Mouse (Mus musculus) thymus, adult 2 months (tissue): Measurements from ENCODE around the gene Yap1.

Experiments used
- CTCF ChIP-seq: fragments of 200-500 bp; IDR thresholded peaks from 2 replicates; pipeline ENCODE4 v1.5.1; 2012; ENCODE audit warnings: mild to moderate bottlenecking, control low read depth, low read length, moderate library complexity, borderline replicate concordance; ENCODE audit not compliant: control insufficient read depth, poor library complexity, insufficient read depth; ENCODE audit errors: extremely low read depth
- POLR2A ChIP-seq: fragments of 200-500 bp; IDR thresholded peaks from 2 replicates; pipeline ENCODE4 v1.6.1; 2012; ENCODE audit warnings: mild to moderate bottlenecking, low read length, control low read depth, moderate library complexity; ENCODE audit not compliant: control insufficient read depth, poor library complexity, insufficient read depth; ENCODE audit errors: extremely low read depth

DNA sequence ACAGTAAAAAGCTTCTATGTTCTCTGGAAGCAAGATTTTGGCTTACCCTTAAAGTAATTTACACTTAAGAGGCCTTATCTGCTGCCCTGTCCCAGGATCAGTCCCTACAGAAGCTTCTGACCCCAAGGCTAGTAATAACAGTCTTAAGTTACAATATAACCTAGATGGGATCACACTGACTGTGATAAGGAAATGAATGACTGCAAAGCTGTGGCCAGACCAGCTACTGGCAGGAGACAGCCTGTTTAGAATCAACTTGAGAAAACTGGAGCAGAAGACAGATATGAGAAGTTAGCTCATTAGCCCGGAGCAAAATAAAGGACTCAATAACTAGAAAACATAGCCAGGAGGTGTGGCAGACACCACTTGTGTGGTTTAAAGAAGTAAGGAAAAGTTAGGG is 97.8 kb downstream of the Yap1 start:
- TF ChIP-seq CTCF: no peak
- TF ChIP-seq POLR2A: no peak
